Mouse (Mus musculus) neutrophil, adult 83 days (primary cell): ENCODE data around the gene Slc22a19. TPM values are rescaled to one million over a fixed set of nuclear protein-coding genes. Genes with fewer than 3 reads are reported as not detected.

Experiments used
- total RNA-seq, 2 experiments: library from RNA; stranded (reverse); gene quantifications; one replicate each; pipeline ENCODE4 v1.2.4; 2023

The Slc22a19 gene
- total RNA-seq, result not detected

DNA sequence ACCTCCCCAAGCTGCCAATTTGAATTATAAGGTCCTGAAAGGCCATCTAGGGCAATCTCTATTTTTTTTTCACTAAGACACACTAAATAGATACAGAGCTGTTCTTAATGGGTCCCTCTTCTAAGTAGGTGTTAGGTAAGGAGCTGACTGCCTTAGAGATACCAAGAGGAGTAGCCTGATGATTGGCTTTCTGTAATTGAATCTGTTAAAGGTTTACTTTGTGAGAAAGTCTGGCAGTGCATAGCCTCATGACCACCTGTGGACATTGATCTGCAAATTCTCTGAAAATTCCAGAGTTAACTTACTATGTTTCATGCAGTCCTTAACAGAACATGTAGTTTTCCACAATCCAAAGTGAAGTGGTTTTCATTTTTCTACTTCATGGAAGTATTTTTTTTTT lies at the start of gene Slc22a19:
TSS of gene Slc22a19 (minus strand) at position 163 of the 400 bp plus-strand sequence.

Other genes with a start within 250 kb of the Slc22a19 start
- gene Rtn3, start 228.0 kb downstream of the Slc22a19 start, total RNA-seq, result 100 to 1,000 TPM; 145 to 149 TPM
- gene Atl3, start 217.3 kb downstream of the Slc22a19 start, total RNA-seq, result 10 to 100 TPM; 30.5 to 33.9 TPM
- 1 to 10 TPM; 4.9 to 7.1 TPM for gene Pla2g16, start 153.9 kb downstream of the Slc22a19 start, total RNA-seq
- not detected for gene Lgals12, start 104.1 kb downstream of the Slc22a19 start, total RNA-seq
- not detected for gene Hrasls5, start 98.8 kb downstream of the Slc22a19 start, total RNA-seq
- gene Slc22a26, start 91.4 kb upstream of the Slc22a19 start, total RNA-seq, result not detected